Mouse (Mus musculus): ENCODE data around the gene Zbtb24. TPM values are rescaled to one million over a fixed set of nuclear protein-coding genes. Genes with fewer than 3 reads are reported as not detected.
A peak's percentile ranks its signal among the peaks of the same experiment; 100 is the strongest.
"Not testable (repeated sequence)": the region's sequence is repeated elsewhere in the genome, so short reads cannot be mapped to it uniquely, and the experiment has no call there.

The Zbtb24 gene
- polyA plus RNA-seq, 1 experiment from 2014 or later: 18.2 TPM

GRCm38 (mm10) chr10:41485778-41486177 is 35.6 kb downstream of the Zbtb24 start:
- ATAC-seq (ENCODE audit: borderline replicate concordance, extremely low read depth, low FRiP score, low TSS enrichment): no peak
- Histone ChIP-seq H3K4me1 (peaks cover 24% of the 10 kb centered on the region), H3K36me3 (peaks cover 62% of the 10 kb centered on the region), H3K9me3 (no peaks in the 10 kb centered on the region), H3K9ac (no peak overlapping the region), H3K4me3 (no peak overlapping the region), H3K4me2 (no peak overlapping the region), H3K27me3 (no peaks in the 10 kb centered on the region), H3K27ac (no peak overlapping the region)
- WGBS: 86% methylated on average over 16 of the region's 16 CpGs

DNA sequence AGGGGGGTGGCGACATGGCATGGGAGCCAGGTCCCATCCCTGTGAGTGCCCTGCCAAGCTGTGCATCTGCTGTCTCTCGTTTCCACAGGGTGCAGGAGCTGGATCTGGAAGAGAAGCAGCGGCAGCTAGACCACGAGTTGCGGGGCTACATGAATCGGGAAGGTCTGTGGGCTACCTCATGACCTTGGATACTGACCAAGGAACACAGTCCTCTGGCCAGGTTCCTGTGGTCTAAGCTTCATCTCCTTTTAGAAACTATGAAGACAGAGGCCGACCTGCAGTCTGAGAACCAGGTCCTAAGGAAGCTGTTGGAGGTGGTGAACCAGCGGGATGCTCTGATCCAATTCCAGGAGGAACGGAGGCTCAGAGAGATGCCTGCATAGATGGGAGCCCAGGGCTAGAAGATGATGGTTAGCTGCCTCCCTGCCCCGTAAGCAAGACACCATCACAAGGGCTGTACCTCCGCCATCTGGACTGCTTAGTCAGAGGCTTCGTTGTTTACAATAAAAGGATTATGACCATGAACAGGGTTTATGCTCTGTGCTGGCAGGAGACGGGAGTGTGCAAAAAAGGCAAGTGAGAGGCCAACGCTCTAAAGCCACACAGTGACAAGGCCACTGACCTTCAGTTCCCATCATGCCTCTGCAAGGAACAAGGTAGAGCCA is 36.5 kb downstream of the Zbtb24 start:
- Histone ChIP-seq H3K36me3 (peaks cover 59% of the 10 kb centered on the region), H3K9ac (no peak overlapping the region), H3K9me3 (no peaks in the 10 kb centered on the region), H3K4me1 (peaks cover 20% of the 10 kb centered on the region), H3K4me2 (no peak overlapping the region), H3K27ac (no peak overlapping the region), H3K27me3 (no peaks in the 10 kb centered on the region), H3K4me3 (no peak overlapping the region)
- 79% methylated on average over 14 of the region's 14 CpGs for WGBS
- ATAC-seq (ENCODE audit: borderline replicate concordance, extremely low read depth, low FRiP score, low TSS enrichment): no peak

DNA sequence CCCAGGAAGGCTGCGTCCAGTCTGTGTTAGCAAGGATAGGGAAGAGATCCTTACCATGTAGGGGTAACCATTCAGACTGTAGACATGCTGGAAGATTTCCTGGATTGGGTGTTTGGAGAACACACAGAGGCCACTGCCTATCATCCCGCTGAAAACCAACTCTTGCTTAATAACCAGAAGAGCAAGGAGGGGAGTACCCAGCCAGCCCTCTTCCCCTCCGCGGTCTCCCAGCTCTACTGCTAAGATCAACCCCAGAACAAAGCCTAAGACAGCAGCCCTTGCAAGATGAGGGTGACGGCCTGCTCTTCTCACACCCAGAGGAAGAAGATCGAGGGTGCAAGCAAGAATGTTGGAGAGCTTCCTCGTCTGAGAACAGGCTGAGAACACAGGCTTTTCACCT is 38.7 kb downstream of the Zbtb24 start:
- Histone ChIP-seq H3K27ac (no peak overlapping the region), H3K9ac (peak overlapping the region; percentile 72; the same call in 1 of the 2 replicates), H3K9me3 (no peaks in the 10 kb centered on the region), H3K4me1 (peaks cover 20% of the 10 kb centered on the region), H3K27me3 (no peaks in the 10 kb centered on the region), H3K4me2 (peak overlapping the region; percentile 99), H3K4me3 (peak overlapping the region; percentile 62), H3K36me3 (peaks cover 42% of the 10 kb centered on the region)
- WGBS: 23% methylated on average over 7 of the region's 7 CpGs
- no peak for ATAC-seq (ENCODE audit: borderline replicate concordance, extremely low read depth, low FRiP score, low TSS enrichment)

DNA sequence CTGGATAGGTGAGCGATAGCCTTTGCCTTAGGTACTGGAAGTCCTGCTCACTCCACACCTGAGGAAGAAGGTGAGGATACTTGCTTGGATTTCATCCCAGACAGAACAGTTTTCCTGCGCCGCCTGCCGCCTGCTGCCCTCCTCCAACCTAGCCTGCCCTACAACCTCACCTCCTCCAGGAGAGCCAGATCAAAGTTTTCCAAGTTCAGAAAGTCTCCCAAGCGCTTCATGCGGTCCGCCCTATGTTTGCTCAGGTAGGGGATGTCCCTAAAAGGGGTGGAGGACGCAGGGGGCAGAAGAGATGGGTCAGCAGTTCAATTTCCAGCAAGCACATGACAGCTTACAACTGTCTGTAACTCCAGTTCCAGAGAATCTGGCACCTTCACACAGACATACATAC is 39.1 kb downstream of the Zbtb24 start:
- Histone ChIP-seq H3K4me2 (peak overlapping the region; percentile 99), H3K27me3 (no peaks in the 10 kb centered on the region), H3K36me3 (peaks cover 38% of the 10 kb centered on the region), H3K4me1 (peaks cover 20% of the 10 kb centered on the region), H3K9me3 (no peaks in the 10 kb centered on the region), H3K9ac (peak overlapping the region; percentile 72), H3K4me3 (peak overlapping the region; percentile 62), H3K27ac (no peak overlapping the region; the same call in 1 of the 2 replicates)
- ATAC-seq (ENCODE audit: borderline replicate concordance, extremely low read depth, low FRiP score, low TSS enrichment): no peak
- WGBS: 20% methylated on average over 8 of the region's 8 CpGs

GRCm38 (mm10) chr10:41489708-41490517 is 39.7 kb downstream of the Zbtb24 start, which contains the start of the genes Smpd2 and Ppil6:
Smpd2 (minus strand) TSS chr10:41490369.
Ppil6 (plus strand) TSS chr10:41490439.
- ATAC-seq (ENCODE audit: borderline replicate concordance, extremely low read depth, low FRiP score, low TSS enrichment): peak; percentile 93
- WGBS: under 1% methylated on average over 50 of the region's 50 CpGs

GRCm38 (mm10) chr10:41490518-41490873 is 40.3 kb downstream of the Zbtb24 start:
- H3K27me3 ChIP-seq: no peaks in the 10 kb centered on the region
- peak overlapping the region; percentile 62 for H3K9ac ChIP-seq
- WGBS: under 1% methylated on average over 29 of the region's 29 CpGs
- peak overlapping the region; percentile 99 for H3K4me2 ChIP-seq
- H3K9me3 ChIP-seq: no peaks in the 10 kb centered on the region
- no peak overlapping the region for H3K27ac ChIP-seq
- H3K36me3 ChIP-seq: peaks cover 26% of the 10 kb centered on the region
- peak overlapping the region; percentile 62 for H3K4me3 ChIP-seq
- no peak for ATAC-seq (ENCODE audit: borderline replicate concordance, extremely low read depth, low FRiP score, low TSS enrichment)
- peaks cover 20% of the 10 kb centered on the region for H3K4me1 ChIP-seq

More at GRCm38 (mm10) chr10:41489708-41490517, 39.7 kb downstream of the Zbtb24 start, which contains the start of the genes Smpd2 and Ppil6:
- Histone ChIP-seq H3K4me2 (peak within 1 kb of the TSS; percentile 99), H3K27ac (peak within 1 kb of the TSS; percentile 80), H3K9ac (peak within 1 kb of the TSS; percentile 72), H3K36me3 (peaks cover 32% of the 10 kb centered on the region), H3K4me3 (peak within 1 kb of the TSS; percentile 62), H3K9me3 (no peaks in the 10 kb centered on the region), H3K27me3 (no peaks in the 10 kb centered on the region), H3K4me1 (peaks cover 20% of the 10 kb centered on the region)

GRCm38 (mm10) chr10:41491111-41491510 is 40.9 kb downstream of the Zbtb24 start:
- Histone ChIP-seq H3K36me3 (peaks cover 20% of the 10 kb centered on the region), H3K4me2 (peak overlapping the region; percentile 99; the same call in 1 of the 2 replicates), H3K4me3 (no peak overlapping the region; the same call in 1 of the 2 replicates), H3K9me3 (no peaks in the 10 kb centered on the region), H3K4me1 (peaks cover 20% of the 10 kb centered on the region), H3K9ac (no peak overlapping the region), H3K27me3 (no peaks in the 10 kb centered on the region), H3K27ac (no peak overlapping the region)
- WGBS: 35% methylated on average over 4 of the region's 4 CpGs
- no peak for ATAC-seq (ENCODE audit: borderline replicate concordance, extremely low read depth, low FRiP score, low TSS enrichment)

DNA sequence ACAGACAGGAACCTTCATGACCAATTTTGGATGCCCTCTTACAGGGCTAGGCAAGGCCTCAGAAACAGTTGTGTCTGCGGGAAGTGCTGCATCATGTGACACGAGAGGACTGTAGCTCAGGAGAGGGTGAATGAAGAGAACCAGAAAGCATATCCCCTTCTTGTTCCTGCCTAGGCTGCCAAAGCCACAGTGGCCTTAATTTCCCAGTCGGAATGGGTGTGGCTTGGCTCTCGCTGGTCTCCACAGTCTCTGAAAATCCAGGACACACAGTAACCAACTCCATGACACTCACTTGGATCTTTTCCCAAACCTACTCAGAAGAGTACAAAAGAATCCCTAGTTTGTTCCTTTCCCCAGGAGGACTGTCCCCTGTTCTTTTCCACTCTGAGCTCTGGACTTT is 50.8 kb downstream of the Zbtb24 start:
- H3K9ac ChIP-seq: no peak overlapping the region
- H3K9me3 ChIP-seq: no peaks in the 10 kb centered on the region
- H3K4me3 ChIP-seq: no peak overlapping the region
- no peaks in the 10 kb centered on the region for H3K27me3 ChIP-seq
- H3K36me3 ChIP-seq: no peaks in the 10 kb centered on the region
- no peaks in the 10 kb centered on the region for H3K4me1 ChIP-seq
- no peak overlapping the region for H3K4me2 ChIP-seq
- no peak overlapping the region for H3K27ac ChIP-seq
- no peak for ATAC-seq (ENCODE audit: borderline replicate concordance, extremely low read depth, low FRiP score, low TSS enrichment)
- 56% methylated on average over 4 of the region's 4 CpGs for WGBS

DNA sequence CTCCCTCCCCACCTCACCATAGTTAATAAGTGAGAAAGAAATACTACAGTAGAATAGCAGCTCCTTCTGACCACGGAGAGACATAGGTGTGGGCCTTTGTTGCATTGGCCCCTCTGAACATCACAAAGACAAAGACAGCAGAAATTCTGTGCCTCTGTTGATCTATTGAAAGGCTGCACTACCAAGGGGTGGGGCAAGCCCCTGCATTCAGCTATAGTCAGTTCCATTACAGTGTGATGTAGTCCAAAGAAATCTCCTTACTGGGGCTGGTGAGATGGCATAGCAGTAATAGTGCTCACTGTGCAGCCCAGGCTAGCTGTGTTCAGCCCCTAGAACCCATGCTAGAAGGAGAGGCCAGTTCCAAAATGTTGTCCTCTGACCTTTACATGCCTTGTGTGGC is 54.8 kb downstream of the Zbtb24 start:
- no peak overlapping the region for H3K4me2 ChIP-seq
- WGBS: 91% methylated on average over 1 of the region's 1 CpGs
- H3K9ac ChIP-seq: no peak overlapping the region
- no peaks in the 10 kb centered on the region for H3K36me3 ChIP-seq
- H3K4me3 ChIP-seq: no peak overlapping the region
- H3K4me1 ChIP-seq: no peaks in the 10 kb centered on the region
- ATAC-seq (ENCODE audit: borderline replicate concordance, extremely low read depth, low FRiP score, low TSS enrichment): no peak
- no peaks in the 10 kb centered on the region for H3K27me3 ChIP-seq
- H3K9me3 ChIP-seq: no peaks in the 10 kb centered on the region
- H3K27ac ChIP-seq: no peak overlapping the region

DNA sequence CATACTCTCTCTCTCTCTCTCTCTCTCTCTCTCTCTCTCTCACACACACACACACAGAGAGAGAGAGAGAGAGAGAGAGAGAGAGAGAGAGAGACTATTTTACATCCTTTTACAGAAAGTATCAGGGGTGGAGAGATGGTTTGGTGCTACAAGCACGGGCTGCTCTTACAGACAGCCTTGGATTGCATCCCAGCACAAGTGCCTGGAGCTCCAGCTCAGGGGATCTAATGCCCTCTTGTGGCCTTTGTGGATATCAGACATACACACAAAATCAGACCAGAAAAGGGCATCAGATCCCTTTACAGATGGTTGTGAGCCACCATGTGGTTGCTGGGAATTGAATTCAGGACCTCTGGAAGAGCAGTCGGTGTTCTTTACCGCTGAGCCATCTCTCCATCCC is 55.3 kb downstream of the Zbtb24 start:
- not testable (repeated sequence) for H3K9ac ChIP-seq; H3K36me3 ChIP-seq; H3K9me3 ChIP-seq; H3K4me3 ChIP-seq; ATAC-seq (ENCODE audit: borderline replicate concordance, extremely low read depth, low FRiP score, low TSS enrichment); H3K27ac ChIP-seq; H3K27me3 ChIP-seq; H3K4me2 ChIP-seq; H3K4me1 ChIP-seq
- WGBS: 4% methylated on average over 3 of the region's 3 CpGs

- Histone ChIP-seq H3K27me3 (no peaks in the 10 kb centered on the region), H3K9me3 (no peaks in the 10 kb centered on the region), H3K36me3 (no peaks in the 10 kb centered on the region), H3K4me2 (no peak overlapping the region), H3K4me3 (no peak overlapping the region), H3K9ac (no peak overlapping the region), H3K27ac (no peak overlapping the region), H3K4me1 (no peaks in the 10 kb centered on the region)
- 37% methylated on average over 2 of the region's 2 CpGs for WGBS
- no peak for ATAC-seq (ENCODE audit: borderline replicate concordance, extremely low read depth, low FRiP score, low TSS enrichment)
These were observed 59.0 kb downstream of the Zbtb24 start for GRCm38 (mm10) chr10:41509160-41509559.

DNA sequence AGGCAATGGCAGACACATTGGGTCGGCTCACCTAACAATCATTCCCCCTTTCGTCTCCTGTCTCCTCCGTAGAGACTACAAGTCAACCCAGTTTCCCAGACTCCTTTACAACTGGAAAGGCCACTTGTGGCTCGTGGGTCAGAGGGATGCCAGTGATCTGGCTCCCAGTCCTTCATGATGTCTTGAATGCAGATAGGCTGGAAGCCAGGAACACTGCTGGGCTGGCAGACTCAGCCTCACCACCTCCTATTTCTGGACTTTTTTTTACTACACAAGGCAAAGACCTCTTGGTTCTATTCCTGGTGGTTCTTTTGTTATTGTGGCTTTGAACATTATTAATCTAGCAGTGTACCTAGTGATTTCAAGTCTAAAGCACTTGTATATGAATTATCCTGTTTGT is 64.1 kb downstream of the Zbtb24 start:
- no peak overlapping the region for H3K9ac ChIP-seq
- no peak overlapping the region for H3K4me2 ChIP-seq
- ATAC-seq (ENCODE audit: borderline replicate concordance, extremely low read depth, low FRiP score, low TSS enrichment): no peak
- no peak overlapping the region for H3K4me3 ChIP-seq
- H3K27me3 ChIP-seq: no peaks in the 10 kb centered on the region
- H3K9me3 ChIP-seq: no peaks in the 10 kb centered on the region
- H3K27ac ChIP-seq: no peak overlapping the region
- WGBS: 69% methylated on average over 4 of the region's 4 CpGs
- H3K36me3 ChIP-seq: no peaks in the 10 kb centered on the region
- no peaks in the 10 kb centered on the region for H3K4me1 ChIP-seq
